Mouse (Mus musculus) liver, adult 2 months (tissue): Measurements from ENCODE around the gene Zfp831.

Experiments used
- CTCF ChIP-seq: fragments of 200-500 bp; IDR thresholded peaks from 2 replicates; pipeline ENCODE4 v1.5.1; 2011; ENCODE audit warnings: low read depth, low read length, control low read depth
- POLR2A ChIP-seq: fragments of 200-500 bp; IDR thresholded peaks from 2 replicates; pipeline ENCODE4 v1.6.1; 2011; ENCODE audit warnings: low read length, control low read depth; ENCODE audit not compliant: insufficient read depth; ENCODE audit errors: extremely low read depth

DNA sequence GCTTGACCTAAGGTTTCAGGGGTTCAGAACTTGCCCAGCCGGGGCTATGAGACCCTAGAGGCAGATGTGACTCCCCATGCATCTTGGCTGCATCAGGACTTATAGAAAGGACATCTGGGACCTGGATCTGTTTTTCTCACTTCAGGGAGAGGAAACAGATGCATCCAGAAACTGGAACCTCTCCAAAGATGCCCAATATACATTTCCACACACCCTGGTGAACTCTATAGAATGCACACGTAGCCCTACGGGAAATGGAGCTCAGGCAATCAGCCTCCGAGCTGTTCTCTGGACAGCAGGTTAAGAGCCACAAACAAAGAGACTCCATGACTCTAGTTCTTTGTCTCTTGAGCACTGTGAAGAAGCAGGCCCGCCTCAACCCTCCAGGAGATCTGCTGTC is 37.0 kb upstream of the Zfp831 start:
- TF ChIP-seq CTCF: no peak
- no peak for TF ChIP-seq POLR2A
